Mouse (Mus musculus) cerebellum, adult (tissue): Measurements from ENCODE around the gene Terb1.

Experiments
- ATAC-seq: cut with Nextera tagmentation; 2 replicates; pipeline ENCODE4 v1.9.2; 2017; ENCODE audit warnings: mild to moderate bottlenecking, moderate library complexity, mixed read lengths; ENCODE audit not compliant: insufficient number of reproducible peaks, low FRiP score, low TSS enrichment

The Terb1 gene

DNA sequence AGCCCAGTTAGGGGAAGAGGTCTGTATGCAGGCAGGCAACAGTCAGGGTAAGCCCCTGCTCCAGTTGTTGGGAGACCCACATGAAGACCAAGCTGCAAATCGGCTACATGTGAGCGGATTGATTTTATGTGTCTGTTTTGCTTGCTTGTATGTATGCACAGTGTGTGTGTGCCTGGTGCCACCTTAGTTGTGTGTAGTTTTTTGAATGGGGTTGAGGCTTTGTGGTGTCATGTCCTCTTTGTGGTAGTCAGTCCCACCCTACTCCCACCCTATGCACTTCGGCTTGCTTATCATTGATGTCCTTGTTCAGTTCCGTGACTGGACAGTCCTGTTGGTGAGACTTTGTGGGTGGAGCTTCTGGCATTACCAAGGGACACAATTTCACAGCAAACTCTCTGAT, 95.9 kb downstream of the Terb1 start:
- no peak for ATAC-seq

DNA sequence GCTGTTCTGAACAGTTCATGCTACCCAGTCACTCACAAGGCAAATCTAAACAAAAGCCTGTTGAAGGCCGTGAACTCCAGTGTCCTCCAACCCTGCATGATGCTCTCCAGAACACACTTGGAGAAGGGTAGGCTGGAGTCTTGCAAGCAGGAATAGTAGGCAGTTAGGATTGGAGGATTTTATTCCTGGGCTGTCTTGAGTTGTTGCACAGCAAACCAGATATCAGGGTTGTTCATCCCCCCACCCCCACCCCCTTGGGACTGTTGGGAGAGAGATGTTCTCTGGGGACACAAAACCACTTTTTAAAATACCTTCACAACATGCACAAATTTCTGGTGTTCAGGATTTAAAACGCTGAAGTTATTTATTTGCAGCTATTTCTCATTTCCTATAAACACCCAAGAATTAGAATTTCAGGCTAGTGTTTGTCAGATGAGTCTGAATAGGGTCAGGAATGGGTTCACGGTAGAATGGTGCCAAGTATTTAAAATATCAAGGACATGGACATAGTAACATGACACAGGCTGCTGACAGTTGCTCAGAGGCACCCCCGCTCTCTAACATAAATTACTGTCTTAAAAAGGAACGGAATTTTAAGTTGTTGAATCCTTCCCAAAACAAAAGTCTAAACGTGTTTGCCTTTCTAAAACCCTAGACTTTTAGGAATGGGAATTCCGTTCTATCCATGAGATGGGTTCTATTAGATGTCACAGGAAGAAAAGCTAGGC, 96.7 kb downstream of the Terb1 start:
- ATAC-seq = no peak

DNA sequence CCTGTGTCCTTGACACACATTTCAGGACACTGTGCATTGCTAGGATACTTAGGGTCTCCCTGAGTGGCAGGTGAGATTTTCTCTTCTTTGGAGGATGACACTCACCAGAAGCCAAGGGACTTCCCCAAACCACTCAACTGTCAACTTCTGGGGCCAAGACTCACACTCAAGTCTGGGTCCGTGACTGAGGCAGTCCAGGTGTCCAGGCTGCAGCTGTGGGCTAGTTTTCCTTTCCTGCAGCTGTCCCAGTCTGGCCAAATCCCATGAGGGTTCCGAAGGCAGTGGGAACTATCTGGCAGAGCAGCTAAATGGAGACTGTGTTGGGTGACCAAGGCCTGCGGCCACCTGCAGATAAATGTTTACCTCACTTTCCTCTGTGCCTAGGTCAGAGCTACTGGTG, 97.7 kb downstream of the Terb1 start:
- ATAC-seq = no peak

DNA sequence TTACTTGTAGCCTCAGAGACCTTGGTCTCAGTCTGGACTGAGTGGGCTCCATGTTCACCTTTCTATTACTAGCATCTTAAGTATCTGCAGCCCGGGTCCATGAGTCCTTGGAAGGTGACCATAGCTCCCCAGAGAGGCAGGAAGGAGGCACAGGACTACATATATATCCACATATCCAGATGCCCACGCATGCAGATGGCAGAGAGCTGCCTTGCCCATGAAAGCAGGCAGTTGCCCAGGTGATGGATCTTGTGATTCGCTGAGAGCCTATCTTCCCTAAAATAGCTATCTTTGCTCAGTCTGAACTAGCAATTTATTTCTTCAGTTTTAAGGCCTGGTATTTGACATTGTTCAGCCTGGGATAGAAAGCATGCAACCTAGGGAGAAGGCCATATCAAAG, 98.2 kb downstream of the Terb1 start:
- no peak for ATAC-seq

DNA sequence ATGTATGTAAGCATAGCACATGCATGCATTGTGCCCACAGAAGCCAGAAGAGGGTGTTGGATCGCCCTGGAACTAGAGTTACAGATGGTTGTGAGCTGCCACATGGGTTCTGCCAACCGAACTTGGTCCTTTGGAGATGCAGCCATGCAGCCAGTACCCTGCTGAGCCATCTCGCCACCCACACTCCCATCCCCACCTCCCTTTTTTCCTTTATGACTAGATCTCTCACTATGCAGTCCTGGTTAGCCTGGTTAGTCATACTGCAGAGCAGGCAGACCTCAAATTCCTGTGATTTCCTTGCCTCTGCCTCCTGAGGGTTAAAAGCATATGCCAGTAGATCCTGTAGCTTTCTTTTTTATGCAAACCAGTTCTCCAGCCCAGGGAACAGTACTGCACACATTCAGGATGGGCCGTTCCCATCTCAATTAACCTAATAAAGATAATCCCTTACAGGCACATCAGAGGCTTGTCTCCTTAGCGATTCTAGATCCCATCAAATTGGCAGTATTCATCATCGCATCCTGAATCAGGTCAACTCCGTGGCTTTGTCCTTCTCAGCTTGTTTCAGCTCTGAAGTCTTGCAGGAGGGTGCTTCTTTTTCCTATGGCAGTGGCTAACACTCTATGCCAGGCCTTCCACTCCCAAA, 99.0 kb downstream of the Terb1 start:
- no peak for ATAC-seq

DNA sequence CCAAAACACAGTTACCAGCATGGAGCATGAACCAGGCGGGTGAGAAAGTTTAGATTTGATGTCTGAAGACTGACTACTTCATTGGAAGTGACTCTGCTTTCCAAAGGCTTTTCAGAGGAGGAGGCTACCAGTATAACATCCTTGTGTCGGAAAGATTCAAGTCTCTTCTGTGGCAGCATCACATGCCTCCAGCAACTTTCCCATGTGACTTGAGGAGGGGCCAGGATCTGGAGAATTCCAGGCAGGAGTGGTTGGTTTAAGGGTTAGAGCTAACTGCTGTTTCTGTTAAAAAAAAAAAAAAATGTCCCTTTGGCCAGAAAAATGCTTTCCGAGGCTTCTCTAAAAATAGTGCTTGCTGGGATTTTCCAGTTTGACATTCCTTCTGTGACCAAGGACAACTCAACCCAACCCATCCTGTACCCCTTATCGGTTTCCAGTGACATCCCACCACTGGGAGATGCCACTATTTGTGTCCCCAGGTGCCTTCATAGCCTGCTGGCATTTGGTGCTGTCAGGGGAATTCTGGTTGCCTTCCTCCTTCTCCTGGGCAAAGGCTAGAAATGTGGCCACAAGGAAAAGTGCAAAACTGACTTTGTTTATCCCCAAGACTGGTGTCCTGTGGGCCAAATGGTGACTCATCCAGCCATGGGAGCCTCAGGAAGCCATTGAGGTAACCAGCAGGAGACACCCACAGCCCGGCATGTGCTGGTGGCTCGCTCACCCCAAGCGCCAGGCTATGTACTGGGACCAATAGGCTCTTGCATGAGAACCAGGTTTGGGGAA, 101.2 kb downstream of the Terb1 start:
- no peak for ATAC-seq

DNA sequence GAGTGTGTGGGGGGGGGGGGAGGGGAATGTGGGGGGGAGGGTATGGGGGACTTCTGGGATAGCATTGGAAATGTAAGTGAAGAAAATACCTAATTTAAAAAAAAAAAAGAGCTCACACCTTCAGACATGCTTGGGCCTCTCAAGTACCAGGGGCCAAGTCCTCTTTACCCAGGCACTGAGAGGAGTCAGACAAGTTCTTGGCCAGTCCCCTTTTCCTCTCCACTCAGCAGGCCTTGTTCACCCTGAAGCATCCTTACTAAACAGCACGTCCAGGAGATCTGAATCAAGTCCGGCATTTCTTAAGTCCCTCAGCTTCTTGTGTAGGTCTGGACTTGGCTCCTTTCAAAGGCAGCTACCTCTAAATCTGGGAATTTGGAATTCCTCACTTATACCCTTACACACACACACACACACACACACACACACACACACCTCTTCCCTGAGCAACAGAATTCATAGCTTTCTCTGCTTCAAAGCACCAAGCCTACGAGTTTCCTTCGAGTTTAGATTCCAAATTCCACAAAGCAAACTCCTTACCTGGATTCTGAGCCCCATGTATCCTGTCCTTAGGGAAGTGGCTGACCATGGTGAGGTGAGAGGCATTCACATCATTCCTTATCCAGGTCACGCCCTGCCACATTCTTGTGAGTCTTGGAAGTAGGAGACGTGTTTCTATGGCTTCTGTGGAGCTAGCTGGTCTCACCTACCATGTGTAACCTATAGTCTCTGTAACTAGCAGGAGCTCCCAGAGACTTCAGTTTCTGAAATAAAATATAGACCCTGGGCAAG, 103.2 kb downstream of the Terb1 start:
- no peak for ATAC-seq

DNA sequence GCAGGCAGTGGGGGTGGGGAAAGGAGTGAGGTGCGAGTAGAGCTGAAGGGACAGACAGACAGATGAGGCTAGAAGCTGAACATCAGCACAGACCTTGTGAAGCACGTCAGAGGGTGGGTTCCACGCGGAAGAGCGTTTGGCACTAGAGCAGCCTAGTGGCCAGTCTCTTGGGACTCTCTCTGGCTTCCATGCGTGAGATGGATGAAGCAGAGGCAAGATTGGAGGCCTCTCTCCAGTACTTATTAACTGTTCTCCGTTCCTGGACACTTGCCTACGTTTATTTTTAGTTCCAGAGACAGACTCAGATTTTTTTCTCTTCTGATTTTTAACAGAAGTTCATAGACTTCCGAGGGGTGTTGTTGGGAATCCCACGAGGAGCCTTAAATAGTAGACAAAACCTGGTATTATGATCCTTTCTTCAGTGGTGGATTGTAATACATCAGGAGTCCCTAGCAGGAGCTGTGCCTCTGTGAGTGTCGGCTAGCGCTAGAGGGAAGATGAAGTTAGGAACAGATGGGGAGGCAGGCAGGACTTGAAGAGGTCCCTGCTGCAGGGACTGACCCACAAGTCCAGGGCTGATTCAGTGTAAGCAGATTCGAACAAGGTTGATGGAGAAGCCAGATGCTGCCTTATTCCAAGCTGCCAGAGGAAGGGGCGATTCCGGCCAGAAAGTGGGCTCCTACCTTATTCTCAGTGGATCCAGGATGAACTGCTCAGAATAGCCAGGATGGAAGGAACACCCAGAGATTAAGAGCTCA, 104.1 kb downstream of the Terb1 start:
- no peak for ATAC-seq

DNA sequence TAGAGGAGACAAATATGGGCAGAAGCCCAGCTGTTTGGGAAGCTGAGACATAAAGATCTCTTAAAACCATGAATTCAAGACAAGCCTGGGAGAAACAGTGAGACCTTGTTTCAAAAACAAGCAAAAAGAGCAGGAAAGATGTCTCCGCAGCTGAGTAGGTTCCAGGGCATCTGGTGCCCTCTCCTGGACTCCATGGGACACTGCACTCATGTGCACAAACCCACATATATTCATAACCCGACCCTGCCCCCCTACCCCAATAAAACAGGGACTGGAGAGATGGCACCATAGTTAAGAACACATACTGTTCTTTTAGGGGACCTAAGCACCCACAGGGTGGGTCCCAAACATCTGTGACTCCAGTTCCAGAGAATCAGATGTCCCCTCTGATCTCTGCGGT, 106.1 kb downstream of the Terb1 start:
- ATAC-seq = no peak
